Mouse (Mus musculus) adrenal gland, adult 2 months (tissue): ENCODE measurements around the gene Raly. TPM values are rescaled to one million over a fixed set of nuclear protein-coding genes. Genes with fewer than 3 reads are reported as not detected.

ENCODE experiments used
- DNase-seq: peaks from one replicate; pipeline ENCODE4 v3.0.0; 2021
- long read RNA-seq: library from polyadenylated mRNA; stranded (forward); transcript quantifications from one replicate; pipeline ENCODE4 v2.0.0, GENCODE M21; 2021
- polyA plus RNA-seq: library from polyadenylated mRNA; depleted of rRNA; stranded (reverse); fragments of >200 nt; gene quantifications from 2 replicates; pipeline ENCODE4 v1.2.3, GENCODE M21; 2012; rRNA removed
- total RNA-seq, 2 experiments: library from RNA; stranded (reverse); gene quantifications; 2 replicates each; pipeline ENCODE4 v1.2.3; 2021

The Raly gene
- total RNA-seq (100 to 1,000 TPM; 193 to 201 TPM), polyA plus RNA-seq (295 and 306 TPM in 2 replicates)
- long read RNA-seq, transcript Raly-202 (9 exons, 1,747 nt), result major isoform, 6 of 10 reads
- long read RNA-seq, partial matches to known transcripts, result 1 of 10 reads
- long read RNA-seq, other reads (novel, unspliced or antisense), result 0 of 10 reads

DNA sequence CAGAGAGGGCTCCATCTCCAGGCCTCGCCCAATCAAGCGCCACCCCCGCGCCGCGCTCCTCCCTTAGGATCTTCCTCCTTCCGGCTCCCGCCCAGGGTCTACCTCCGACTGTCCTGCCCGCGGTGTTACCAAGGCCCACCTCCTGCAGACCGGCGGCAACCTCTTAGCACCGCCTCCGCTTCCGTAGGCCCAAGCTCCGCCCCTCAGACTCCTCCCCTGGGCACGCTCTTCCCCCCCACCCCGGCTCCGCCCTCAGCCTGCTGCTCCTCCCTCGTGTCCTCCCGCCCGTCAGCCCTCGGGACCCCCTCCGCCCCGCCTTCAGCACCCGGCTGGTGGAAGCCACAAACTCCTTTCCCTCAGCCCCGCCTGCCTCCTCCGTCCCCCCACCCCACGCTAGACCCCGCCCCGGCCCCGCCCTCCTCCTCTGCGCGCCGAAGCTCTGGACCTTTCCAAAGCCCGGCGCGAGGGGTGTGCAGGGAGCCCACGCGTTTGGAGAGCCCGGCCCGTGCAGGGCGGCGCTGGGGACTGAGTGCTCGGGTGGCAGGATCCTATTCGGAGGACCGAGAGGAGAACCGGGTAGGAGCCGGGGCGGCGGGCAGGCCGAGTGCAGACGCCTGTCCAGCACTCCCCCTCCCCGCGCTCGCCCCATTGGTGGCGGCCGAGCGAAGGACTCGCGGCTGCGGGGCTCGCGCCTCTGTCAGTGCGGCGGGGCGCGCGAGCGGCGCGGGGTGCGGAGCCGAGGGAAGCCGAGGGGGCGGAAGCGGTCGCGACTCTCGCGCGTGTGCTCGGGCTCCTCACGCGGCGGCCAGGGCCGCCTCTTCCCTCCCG is at the start of gene Raly, which contains the start of gene a:
Gene Raly, plus strand, starts transcription at position 441 of the 828 bp plus-strand sequence.
Gene a, plus strand, starts transcription at position 747 of the 828 bp plus-strand sequence.
- DNase-seq, result peak; percentile 99

DNA sequence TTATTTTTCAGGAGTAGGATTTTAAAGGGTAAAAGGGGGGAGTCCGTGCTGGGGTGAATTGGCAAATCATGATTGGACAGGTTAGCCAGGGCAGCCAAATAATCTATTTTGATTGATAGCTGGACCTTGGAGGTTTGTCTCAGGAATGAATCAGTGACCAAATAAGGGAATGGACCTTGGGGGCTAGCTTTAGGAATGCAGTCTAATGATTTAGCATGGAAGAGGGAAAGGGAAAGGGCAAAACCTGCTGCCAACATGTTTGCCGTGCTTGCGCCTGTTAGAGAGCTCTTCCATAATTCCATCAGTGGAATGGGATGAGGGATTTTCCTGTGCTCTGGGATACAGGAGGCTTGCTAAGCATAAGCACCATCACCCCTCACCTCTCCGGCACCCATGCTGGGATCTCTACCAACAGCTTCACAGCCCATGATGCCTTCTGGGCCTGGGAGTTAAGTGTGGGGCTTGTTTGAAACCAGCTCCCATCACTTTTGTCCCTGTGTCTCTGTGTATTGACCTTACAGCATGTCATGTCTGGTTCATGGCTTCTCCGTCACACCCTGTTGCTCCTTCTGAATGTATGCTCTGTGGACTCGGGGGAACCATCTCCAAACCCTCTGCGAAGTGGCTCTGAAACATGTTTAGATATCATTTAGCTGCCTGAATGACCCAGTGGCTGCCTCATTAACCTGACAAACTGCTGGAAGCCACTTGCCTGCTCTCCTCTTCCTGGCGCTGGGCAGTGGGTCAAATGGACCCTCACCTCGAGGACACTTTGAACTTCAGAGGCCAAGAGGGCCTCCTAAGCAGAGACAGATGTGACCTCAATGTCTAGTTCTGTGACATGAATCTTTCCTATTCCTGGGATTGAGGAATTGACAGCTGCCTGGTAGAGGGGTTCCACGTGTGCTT is 47.7 kb upstream of the Raly start:
- DNase-seq, result peak; percentile 83

DNA sequence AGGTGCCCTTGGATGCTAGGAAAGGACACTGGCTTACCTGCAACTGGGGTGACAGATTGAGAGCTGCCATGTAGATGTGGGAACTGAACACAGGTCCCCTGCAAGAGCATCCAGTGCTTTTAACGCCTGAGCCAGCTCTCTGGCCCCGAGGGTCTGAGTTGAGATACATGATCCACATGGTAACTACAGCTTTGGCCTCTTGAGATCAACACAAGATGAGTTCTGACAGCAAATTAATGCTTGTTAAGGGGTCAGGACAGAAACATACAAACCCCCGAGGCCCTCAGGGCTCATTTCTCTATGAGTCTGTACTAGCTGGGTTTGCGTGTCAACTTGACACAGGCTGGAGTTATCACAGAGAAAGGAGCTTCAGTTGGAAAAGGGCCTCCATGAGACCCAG is 47.0 kb upstream of the Raly start:
- no peak for DNase-seq

DNA sequence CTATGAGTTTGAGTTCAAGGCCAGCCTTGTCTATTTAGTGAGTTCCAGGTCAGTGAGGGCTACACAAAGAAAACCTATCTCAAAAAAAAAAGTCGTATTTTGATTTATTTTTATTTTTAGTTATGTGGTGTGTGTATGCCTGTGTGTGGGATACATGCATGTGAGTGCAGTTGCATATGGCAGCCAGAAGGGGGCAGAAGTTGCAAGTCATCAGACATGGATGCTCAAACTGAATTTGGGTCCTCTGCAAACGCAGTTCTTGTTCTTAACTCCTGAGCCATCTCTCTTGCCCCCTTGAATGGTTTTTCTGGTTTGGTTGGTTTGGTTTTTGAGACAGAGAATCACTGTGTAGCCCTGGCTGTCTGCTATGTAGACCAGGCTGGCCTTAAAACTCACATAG is 42.5 kb upstream of the Raly start:
- DNase-seq, result no peak

DNA sequence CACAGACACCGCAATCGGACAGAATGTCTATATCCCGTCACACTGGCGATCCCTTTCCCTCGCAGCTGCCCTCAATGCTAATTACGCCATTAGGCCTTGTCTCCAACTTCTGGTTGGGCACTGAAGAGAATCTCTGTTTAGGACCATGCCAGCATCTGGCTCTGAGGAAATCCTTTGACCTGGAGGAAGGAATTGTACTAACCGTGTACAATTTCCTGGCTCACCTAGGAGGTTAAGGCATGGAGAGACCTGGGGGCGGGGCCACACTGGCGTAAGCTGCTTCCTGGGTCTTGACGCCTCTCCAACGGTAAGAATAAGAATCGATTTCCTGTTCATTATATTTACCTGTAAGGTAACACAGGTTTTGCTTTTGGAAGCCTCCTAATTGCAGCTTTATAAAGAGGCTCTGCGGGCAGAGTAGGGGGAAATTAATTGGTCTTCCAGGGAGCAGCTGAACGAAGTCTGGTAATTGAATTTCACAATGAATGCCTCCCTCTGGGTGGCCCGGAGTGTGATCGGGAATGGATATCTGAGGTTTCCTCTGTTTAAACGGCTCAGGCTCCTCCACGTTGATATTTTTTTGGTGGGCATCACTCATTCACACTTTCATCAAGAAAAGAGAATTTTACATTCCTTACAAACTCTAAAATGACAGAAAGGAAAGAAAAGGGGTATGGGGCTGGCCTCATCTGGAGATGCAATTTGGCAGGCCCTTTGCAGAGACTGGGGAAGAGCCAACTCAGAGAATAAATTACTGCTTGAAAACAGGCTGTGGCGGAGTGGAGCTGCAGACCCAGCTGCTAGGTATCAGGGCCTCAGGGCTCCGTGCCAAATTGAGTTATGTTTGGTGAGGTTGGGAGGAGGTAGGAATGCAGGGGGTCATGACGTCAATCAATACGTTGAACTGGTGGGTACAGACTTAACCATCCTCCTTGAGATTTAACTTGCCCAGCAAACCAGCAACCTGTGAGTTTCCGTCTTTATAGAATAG is 41.6 kb upstream of the Raly start:
- peak; percentile 43 for DNase-seq

DNA sequence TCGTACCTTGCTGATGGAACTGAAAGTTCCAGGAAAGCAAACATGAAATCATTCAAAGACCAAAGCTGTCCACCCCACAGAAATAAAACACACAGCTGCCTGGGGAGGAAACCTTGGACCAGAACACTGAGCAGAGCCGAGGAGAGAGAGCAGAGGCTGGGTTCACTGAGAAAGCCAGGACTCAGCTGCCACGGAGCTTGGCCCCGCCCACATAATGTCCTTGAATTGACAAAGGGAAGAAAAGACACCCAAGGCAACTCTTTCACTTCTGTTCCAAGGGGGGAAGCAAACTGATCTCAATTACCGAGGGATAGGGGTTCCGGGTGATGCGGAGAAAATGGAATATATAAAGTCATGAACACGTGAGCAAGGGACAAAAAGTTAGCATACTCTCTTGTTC is 39.0 kb upstream of the Raly start:
- peak; percentile 85 for DNase-seq

DNA sequence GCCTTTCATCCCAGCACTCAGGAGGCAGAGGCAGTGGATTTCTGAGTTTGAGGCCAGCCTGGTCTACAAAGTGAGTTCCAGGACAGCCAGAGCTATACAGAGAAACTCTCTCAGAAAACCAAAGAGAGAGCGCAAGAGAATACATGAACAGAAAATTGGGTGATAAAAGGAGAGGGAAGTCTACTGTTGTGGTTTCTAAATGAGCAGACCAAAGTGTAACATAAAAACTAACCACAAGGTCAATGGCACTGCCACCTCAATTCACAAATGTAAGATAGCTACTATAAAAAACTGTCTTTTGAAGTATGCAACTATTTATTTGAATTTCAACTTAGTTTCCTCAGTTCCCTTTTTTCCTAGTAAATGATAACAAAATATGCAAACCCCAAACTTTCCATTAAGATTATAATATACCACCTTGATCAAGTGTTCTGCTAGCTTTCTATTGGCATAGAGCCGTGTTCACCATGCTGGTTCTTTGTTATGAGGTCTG is 36.8 kb upstream of the Raly start:
- DNase-seq, result no peak

DNA sequence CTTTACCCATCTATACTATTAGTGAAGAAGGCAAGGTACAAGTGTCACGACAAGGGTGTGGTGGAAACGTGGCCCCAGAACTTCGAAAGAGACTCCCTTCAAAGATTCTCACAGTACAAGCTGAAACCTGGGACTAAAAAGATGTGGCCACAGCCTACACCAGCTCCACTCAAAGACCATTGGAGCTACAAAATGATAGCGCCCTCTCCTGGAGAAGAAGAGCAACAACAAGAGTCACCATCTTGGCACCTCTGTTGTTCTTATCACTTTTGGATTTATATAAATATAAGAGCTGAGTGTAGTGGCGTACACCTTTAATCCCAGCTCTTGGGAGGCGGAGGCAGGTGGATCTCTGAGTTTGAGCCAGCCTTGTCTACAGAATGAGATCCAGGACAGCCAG is 35.1 kb upstream of the Raly start:
- DNase-seq, result no peak

DNA sequence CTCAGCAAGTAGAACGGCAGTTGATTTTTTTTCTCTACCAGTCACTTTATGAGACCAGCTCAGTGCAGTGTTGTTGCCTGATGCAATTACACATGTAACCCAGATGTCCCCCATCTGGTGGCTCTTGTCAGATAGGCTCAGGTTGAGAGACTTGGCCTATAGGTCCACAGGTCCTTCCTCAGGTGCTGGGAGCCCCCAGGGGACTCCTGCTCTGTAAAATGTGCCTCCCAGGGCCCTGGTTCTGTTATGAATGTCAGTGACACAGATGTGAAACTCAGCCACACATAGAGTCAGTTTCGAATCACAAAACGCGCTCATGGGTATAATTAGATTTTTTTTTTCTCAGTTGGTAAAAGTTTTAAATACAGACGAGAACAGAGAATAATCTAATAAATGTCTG is 33.2 kb upstream of the Raly start:
- no peak for DNase-seq

DNA sequence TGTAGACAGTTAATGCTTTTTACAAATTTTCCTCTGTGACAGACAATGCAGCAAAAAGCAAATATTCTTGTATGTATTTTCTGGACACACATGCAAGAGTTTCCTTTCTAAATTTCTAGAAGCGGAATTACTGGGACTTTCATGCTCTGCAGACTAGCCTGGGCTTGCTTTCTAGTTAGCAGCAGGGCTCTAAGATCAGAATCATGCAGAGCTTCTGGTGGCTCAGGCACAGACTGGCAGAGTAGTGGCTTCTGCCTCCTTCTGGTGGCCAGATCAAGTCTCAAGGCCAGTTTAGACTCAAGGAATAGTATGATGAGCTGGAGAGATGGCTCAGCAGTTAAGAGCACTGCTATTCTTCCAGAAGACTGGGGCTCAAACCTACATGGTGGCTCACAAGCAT is 32.4 kb upstream of the Raly start:
- DNase-seq, result no peak

DNA sequence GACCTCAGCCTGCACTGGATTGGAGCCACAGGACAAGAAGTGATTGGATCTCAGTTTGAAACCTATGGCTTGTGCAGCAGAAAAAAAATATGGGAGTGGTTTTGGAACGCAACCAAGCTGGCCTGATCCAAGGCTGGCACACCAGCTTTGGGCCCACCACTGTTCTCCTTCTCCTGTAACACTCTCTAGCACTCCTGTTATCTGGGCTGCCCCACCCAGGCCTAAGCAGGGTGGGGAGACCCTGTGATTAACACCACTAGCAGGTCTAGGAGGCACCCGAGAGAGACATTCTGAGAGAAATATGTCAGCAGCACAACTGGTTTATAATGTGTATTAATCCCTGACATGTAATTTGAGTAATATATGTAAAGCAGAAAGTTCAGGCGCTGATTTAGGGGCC is 27.7 kb upstream of the Raly start:
- no peak for DNase-seq

DNA sequence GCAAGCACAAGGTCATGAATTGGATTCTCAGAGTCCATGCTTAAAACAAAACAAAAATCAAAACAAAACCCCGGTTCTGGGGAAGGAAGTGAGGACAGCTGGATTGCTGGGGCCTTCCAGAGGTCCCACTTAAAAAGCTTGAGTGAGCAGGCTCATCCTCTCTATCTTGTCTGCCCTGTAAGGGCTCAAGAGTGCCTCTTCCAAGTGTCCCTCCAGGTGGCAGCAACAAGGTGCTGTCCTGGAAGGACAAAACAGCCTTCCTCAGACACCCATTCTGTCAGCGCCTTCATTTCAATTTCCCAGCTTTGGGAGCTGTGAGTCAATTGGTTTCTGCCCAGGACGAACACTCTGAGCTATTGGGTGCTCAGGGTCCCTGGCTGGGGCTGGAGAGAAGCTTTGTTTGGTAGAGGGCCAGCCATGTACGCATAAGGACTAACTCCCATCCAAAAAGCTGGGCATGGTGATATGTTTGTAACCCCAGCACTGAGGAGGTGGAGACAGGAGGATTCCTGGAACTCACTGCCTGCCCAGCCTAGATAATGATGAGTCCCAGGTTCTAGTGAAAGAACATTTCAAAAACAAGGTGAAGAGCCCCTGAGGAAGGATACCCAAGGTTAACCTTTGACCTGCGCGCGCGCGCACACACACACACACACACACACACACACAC is 25.9 kb upstream of the Raly start:
- no peak for DNase-seq

DNA sequence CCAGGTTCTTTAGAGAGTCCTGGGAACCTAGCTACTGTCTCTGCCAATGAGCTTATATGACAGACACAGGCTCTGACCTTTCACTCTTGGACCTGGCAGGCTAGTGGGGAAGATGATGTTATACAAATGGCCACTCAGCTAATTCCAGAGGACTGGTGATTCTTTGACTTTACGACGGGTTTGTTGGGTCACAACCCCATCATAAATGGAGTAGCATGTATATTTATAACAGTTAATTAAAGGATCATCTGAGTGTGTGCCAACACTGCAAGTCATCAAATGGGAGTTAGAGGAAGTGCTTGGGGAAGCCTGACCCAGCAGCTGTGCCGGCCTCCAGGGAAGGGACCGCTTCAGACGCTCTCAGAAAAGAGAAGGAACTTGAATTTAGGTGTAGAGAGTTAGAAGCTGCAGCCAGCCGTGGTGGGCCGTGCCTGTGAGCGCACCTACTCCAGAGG is 25.3 kb upstream of the Raly start:
- no peak for DNase-seq

DNA sequence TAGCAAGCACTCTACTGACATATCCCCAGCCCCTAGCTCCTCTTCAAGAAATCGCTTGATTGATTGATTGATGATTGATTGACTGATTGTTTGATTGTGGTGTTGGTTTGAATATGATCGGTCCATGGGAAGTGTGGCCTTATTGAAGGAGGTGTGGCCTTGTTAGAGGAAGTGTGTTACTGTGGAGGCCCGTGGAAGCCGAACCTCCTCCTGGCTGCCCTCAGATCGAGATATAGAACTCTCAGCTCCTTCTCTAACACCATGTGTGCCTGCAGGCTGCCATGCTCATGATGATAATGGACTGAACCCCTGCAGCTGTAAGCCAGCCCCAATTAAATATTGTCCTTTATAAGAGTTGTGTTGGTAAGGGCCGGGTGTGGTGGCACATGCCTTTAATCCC is 23.8 kb upstream of the Raly start:
- DNase-seq, result no peak

DNA sequence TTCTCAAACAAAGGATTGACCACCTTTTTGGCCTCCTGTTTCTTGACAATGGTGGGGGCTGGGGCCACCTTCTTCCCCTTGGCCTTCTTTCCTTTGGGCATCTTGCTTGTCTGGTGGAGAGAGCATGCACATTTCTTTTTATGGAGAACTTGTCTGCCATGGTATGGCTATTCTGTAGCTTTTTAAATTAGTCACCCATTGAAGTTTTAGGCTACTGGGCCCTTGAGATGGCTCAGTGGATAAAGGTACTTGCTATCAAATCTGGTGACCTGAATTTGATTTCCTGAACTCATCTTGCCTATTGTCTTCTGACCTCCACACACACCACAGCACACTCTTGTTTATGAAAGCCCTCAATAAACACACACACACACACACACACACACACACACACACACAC is 21.0 kb upstream of the Raly start, which contains the start of gene Gm14214:
Gene Gm14214, minus strand, starts transcription at position 101 of the 400 bp plus-strand sequence.
- no peak for DNase-seq

DNA sequence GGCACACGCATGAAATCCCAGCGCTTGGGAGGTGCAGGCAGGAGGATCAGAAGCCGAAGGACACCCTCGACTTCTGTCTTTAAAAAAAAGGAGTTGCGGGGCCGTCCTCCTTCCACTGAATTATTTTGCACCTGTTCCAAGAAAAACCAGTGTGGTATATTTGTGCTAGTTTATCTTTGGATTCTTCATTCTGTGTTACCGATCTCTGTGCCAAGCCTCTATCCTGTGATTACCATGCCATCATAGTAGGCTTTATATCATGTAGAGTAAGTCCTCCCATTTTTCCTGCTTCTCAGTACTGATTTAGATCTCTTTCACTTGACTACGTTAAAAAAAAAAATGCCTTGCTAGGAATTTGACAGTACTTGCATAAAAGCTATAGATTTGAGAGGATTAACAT is 19.3 kb upstream of the Raly start:
- DNase-seq, result no peak

DNA sequence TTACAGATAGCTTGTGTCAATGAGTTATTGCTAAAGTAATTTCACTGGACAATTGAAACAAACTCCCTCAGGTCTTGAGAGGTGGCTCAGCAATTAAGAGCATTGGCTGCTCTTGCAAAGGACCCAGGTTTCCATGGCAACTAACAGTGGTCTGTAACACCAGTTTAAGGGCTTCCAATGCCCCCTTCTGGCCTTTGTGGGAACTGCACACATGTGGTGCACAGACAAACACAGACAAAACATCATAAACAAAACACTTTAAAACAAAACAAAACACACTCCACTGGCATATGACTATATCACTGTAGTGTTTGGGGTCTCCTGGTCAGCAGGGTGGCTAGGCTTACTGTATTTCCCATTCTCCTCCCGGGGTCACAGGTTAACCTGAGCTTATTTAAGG is 16.9 kb upstream of the Raly start:
- no peak for DNase-seq

DNA sequence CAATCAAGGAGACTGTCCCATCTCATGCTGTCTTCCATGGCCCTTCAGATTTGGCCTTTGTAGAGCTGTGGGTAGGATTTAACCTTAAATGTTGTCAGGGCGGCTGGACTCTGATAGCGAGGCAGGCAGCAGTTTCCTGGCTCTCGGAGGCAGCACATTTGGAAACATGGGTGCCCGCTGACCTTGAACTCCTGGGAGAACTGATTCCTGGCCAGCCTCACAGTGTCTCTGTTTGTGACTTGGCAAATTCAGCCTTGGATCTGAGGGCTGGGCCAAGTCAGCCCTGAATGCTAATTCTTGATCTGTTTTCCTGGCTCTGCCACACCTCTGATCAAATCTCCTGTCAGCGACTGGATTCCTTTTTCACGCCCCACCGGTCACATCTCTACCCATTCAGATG is 14.4 kb upstream of the Raly start:
- peak; percentile 87 for DNase-seq

DNA sequence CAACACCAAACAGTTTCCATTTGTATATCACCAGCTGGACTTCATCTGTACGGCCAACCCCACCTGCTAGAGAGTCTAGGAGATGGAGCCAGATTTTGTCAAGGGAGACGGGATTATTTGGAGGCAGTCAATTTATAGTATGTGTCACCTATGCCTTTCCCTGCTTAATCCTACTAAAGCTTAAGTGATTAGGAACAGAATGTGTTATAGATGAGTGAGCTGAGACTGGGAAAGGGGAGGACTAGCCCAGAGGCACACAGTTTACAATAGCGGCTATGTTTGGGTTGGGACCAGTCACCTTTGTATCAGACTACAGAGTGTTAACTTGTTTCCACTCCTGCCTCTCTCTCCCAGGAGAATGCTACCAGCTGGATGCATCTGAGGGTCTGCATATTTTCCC is 11.2 kb upstream of the Raly start:
- DNase-seq, result no peak

DNA sequence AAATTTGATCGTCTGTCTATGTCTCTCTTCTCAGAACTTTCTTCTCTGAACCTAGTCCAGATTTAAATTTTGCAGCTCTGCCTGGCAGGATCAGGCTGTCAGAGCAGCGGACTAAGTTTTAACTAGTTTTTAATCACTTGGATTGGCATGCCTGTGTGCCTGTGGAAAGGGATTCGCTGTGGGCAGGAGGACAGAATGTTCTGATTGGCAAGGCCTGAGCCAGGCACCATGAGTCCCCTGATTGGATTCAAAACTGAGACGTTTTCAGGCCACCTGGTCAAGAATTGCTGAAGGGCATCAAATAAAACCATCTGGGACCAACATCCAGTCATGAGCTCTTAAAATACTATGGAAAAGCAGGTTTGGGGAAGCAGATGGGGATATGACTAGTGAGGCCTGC is 8.5 kb upstream of the Raly start:
- no peak for DNase-seq
